ENCODE assay signal across 11 mouse cellular contexts in genomic region chr9:121336324-121336946, GRCm38 (mm10). TPM values are rescaled to one million over a fixed set of nuclear protein-coding genes. Genes with fewer than 3 reads are reported as not detected.
DNase-seq lines count a peak whose midpoint lies in the region; ATAC-seq and TF ChIP-seq lines count a peak whose summit lies in the region.
"Had no signal": no experiment of that assay in that cellular context is flagged by ENCODE, and none has a peak within 500 bp of the region (broad histone marks: within the 10 kb centered on the region; RNA-seq: fewer than 3 reads in every experiment).

No protein-coding gene starts in this region.

- no peaks in the 10 kb centered on the region for H3K9me3 ChIP-seq in kidney, postnatal 0 days (replicated peaks; ENCODE audit: low read length)
- H3K9me3 ChIP-seq in embryonic facial prominence, embryonic 13.5 days, result no peaks in the 10 kb centered on the region
- H3K9me3 ChIP-seq in forebrain, embryonic 16.5 days (ENCODE audit: control insufficient read depth, low read length), result no peaks in the 10 kb centered on the region
- no peaks in the 10 kb centered on the region for H3K9me3 ChIP-seq in limb, embryonic 14.5 days (ENCODE audit: control insufficient read depth, low read length)
- H3K9me3 ChIP-seq: neural tube, embryonic 12.5 days had no signal

- WGBS in kidney, postnatal 0 days, result 85% methylated on average over 15 of the region's 15 CpGs
- WGBS in embryonic facial prominence, embryonic 13.5 days, result 91% methylated on average over 15 of the region's 15 CpGs
- whole genome bisulfite sequencing in forebrain, embryonic 16.5 days, result 95% methylated on average over 15 of the region's 15 CpGs
- WGBS in limb, embryonic 14.5 days, result 85% methylated on average over 15 of the region's 15 CpGs

- no peak overlapping the region for H3K9ac ChIP-seq in kidney, postnatal 0 days (ENCODE audit: low read depth, low read length)
- H3K9ac ChIP-seq in embryonic facial prominence, embryonic 13.5 days, result no peak overlapping the region
- H3K9ac ChIP-seq in forebrain, embryonic 16.5 days (replicated peaks; ENCODE audit: low read depth, low read length), result no peak overlapping the region
- no peak overlapping the region for H3K9ac ChIP-seq in limb, embryonic 14.5 days (ENCODE audit: low read depth, low read length, severe bottlenecking)
- H3K9ac ChIP-seq: neural tube, embryonic 12.5 days had no signal

- H3K27me3 ChIP-seq in kidney, postnatal 0 days (ENCODE audit: insufficient read depth, low read length), result no peaks in the 10 kb centered on the region
- H3K27me3 ChIP-seq in embryonic facial prominence, embryonic 13.5 days, result no peaks in the 10 kb centered on the region
- H3K27me3 ChIP-seq in forebrain, embryonic 16.5 days (replicated peaks; ENCODE audit: control insufficient read depth, insufficient read depth, low read length), result no peaks in the 10 kb centered on the region
- no peaks in the 10 kb centered on the region for H3K27me3 ChIP-seq in limb, embryonic 14.5 days (ENCODE audit: control insufficient read depth, insufficient read depth, low read length)
- H3K27me3 ChIP-seq: neural tube, embryonic 12.5 days had no signal

- H3K4me2 ChIP-seq in kidney, postnatal 0 days (ENCODE audit: low read length), result no peak overlapping the region
- no peak overlapping the region for H3K4me2 ChIP-seq in embryonic facial prominence, embryonic 13.5 days
- no peak overlapping the region for H3K4me2 ChIP-seq in forebrain, embryonic 16.5 days (ENCODE audit: low read length)
- H3K4me2 ChIP-seq in limb, embryonic 14.5 days (replicated peaks; ENCODE audit: low read depth, low read length, severe bottlenecking), result no peak overlapping the region
- H3K4me2 ChIP-seq: neural tube, embryonic 12.5 days had no signal

- H3K4me3 ChIP-seq in kidney, postnatal 0 days (replicated peaks; ENCODE audit: low read depth, low read length), result no peak overlapping the region
- H3K4me3 ChIP-seq in embryonic facial prominence, embryonic 13.5 days, result no peak overlapping the region
- H3K4me3 ChIP-seq in forebrain, embryonic 16.5 days (replicated peaks; ENCODE audit: low read length), result no peak overlapping the region
- no peak overlapping the region for H3K4me3 ChIP-seq in limb, embryonic 14.5 days (replicated peaks; ENCODE audit: low read length)
- H3K4me3 ChIP-seq: neural tube, embryonic 12.5 days had no signal

- no peak for ATAC-seq in kidney, postnatal 0 days (replicated peaks; ENCODE audit: low FRiP score, low read depth)
- no peak for ATAC-seq in embryonic facial prominence, embryonic 13.5 days (ENCODE audit: insufficient number of reproducible peaks, insufficient read depth, low FRiP score, low TSS enrichment, low read depth)
- no peak for ATAC-seq in forebrain, embryonic 16.5 days
- ATAC-seq in limb, embryonic 14.5 days (ENCODE audit: low FRiP score, low read depth), result no peak

- peaks cover 20% of the 10 kb centered on the region; the same call in 1 of the 2 replicates for H3K4me1 ChIP-seq in kidney, postnatal 0 days (replicated peaks; ENCODE audit: insufficient read depth, low read length)
- H3K4me1 ChIP-seq in embryonic facial prominence, embryonic 13.5 days, result peaks cover 60% of the 10 kb centered on the region
- peaks cover 39% of the 10 kb centered on the region for H3K4me1 ChIP-seq in forebrain, embryonic 16.5 days (replicated peaks; ENCODE audit: control insufficient read depth, insufficient read depth, low read length)
- H3K4me1 ChIP-seq in limb, embryonic 14.5 days (ENCODE audit: control insufficient read depth, insufficient read depth, low read length), result peaks cover 55% of the 10 kb centered on the region

- TF ChIP-seq CTCF in kidney, postnatal 0 days (IDR thresholded peaks at IDR 0.05; ENCODE audit: low read depth), result no peak

- no peak for DNase-seq in kidney, postnatal 0 days (ENCODE audit: low spot score)
- no peak for DNase-seq in kidney, adult 9 months
- no peak for DNase-seq in limb, embryonic 14.5 days (ENCODE audit: low spot score)
- no peak for DNase-seq in layer of hippocampus, adult 9-10 months (ENCODE audit: low spot score)
- no peak for DNase-seq in layer of hippocampus, postnatal 14 days (ENCODE audit: low spot score in 2 of 2)
- no peak for DNase-seq in frontal cortex, adult 2 months (ENCODE audit: extremely low spot score in 1 of 2, low spot score in 1 of 2)
- DNase-seq: adrenal gland, adult 8-10 months; cerebellum, adult 2 months had no signal

- no peak for TF ChIP-seq POLR2A in limb, embryonic 14.5 days (IDR thresholded peaks at IDR 0.05; ENCODE audit: borderline replicate concordance, extremely low read depth, insufficient read depth, insufficient read length)

- H3K27ac ChIP-seq in kidney, postnatal 0 days, result peak overlapping the region; percentile 19; the same call in 1 of the 2 replicates
- peak overlapping the region; percentile 58; the same call in 1 of the 2 replicates for H3K27ac ChIP-seq in embryonic facial prominence, embryonic 13.5 days
- H3K27ac ChIP-seq in forebrain, embryonic 16.5 days (ENCODE audit: low read length), result peak overlapping the region; percentile 23; the same call in 1 of the 2 replicates
- H3K27ac ChIP-seq in limb, embryonic 14.5 days (replicated peaks; ENCODE audit: low read depth, low read length), result peak overlapping the region; percentile 15; the same call in 1 of the 2 replicates
- H3K27ac ChIP-seq: neural tube, embryonic 12.5 days had no signal

- no peaks in the 10 kb centered on the region for H3K36me3 ChIP-seq in kidney, postnatal 0 days (ENCODE audit: insufficient read depth, low read length)
- H3K36me3 ChIP-seq in embryonic facial prominence, embryonic 13.5 days, result no peaks in the 10 kb centered on the region
- H3K36me3 ChIP-seq in forebrain, embryonic 16.5 days (ENCODE audit: control insufficient read depth, insufficient read depth), result no peaks in the 10 kb centered on the region
- no peaks in the 10 kb centered on the region for H3K36me3 ChIP-seq in limb, embryonic 14.5 days (ENCODE audit: control insufficient read depth, insufficient read depth, low read length)
- H3K36me3 ChIP-seq: neural tube, embryonic 12.5 days had no signal

RNA-seq across cellular contexts. Expression of gene Trak1, which starts 39.1 kb away (rescaled TPM):
- 11.6 and 13.0 TPM in 2 replicates for polyA plus RNA-seq in kidney, postnatal 0 days (2015; fragmentation: Nextera tagmentation; extraction: Ambion mirVana)
- polyA plus RNA-seq in embryonic facial prominence, embryonic 13.5 days (2015; fragmentation: Nextera tagmentation; extraction: Ambion mirVana), result 17.7 and 17.8 TPM in 2 replicates
- polyA plus RNA-seq in forebrain, embryonic 16.5 days (2015; fragmentation: Nextera tagmentation; extraction: Ambion mirVana), result 85.1 and 92.2 TPM in 2 replicates
- polyA plus RNA-seq in limb, embryonic 14.5 days (2012; rRNA removed), result 31.2 and 37.5 TPM in 2 replicates
- 20.0 and 20.8 TPM in 2 replicates for polyA plus RNA-seq in limb, embryonic 14.5 days (2014; fragmentation: Nextera tagmentation; extraction: Ambion mirVana)
- total RNA-seq in layer of hippocampus, postnatal 14 days (2021), result 100 to 1,000 TPM; 230 to 235 TPM
- 136 and 139 TPM in 2 replicates for polyA plus RNA-seq in frontal cortex, adult 2 months (2012; rRNA removed)

RNA-seq across cellular contexts. Expression of gene Ulk4, which starts 59.4 kb away (rescaled TPM):
- polyA plus RNA-seq in kidney, postnatal 0 days (2015; fragmentation: Nextera tagmentation; extraction: Ambion mirVana), result 135 and 136 TPM in 2 replicates
- 213 and 290 TPM in 2 replicates for polyA plus RNA-seq in embryonic facial prominence, embryonic 13.5 days (2015; fragmentation: Nextera tagmentation; extraction: Ambion mirVana)
- 115 and 169 TPM in 2 replicates for polyA plus RNA-seq in forebrain, embryonic 16.5 days (2015; fragmentation: Nextera tagmentation; extraction: Ambion mirVana)
- 6.4 and 7.2 TPM in 2 replicates for polyA plus RNA-seq in limb, embryonic 14.5 days (2012; rRNA removed)
- polyA plus RNA-seq in limb, embryonic 14.5 days (2014; fragmentation: Nextera tagmentation; extraction: Ambion mirVana), result 120 and 123 TPM in 2 replicates
- 1 to 10 TPM; 8.2 to 9.4 TPM for total RNA-seq in layer of hippocampus, postnatal 14 days (2021)
- 5.9 and 6.2 TPM in 2 replicates for polyA plus RNA-seq in frontal cortex, adult 2 months (2012; rRNA removed)
